Mouse (Mus musculus) subcutaneous adipose tissue, adult 2 months (tissue): ENCODE measurements around the gene 4933409G03Rik. TPM values are rescaled to one million over a fixed set of nuclear protein-coding genes. Genes with fewer than 3 reads are reported as not detected.

ENCODE experiments used
- polyA plus RNA-seq: library from polyadenylated mRNA; depleted of rRNA; stranded (reverse); fragments of >200 nt; gene quantifications from 2 replicates; pipeline ENCODE4 v1.2.3, GENCODE M21; 2012; ENCODE audit warnings: low replicate concordance; rRNA removed

4933409G03Rik gene
- polyA plus RNA-seq = not detected in 2 replicates

GRCm38 (mm10) chr2:68582113-68582512 is at the start of gene 4933409G03Rik:
Gene 4933409G03Rik (plus strand): TSS chr2:68582413.

GRCm38 (mm10) chr2:68656186-68656585 is 74.0 kb downstream of the 4933409G03Rik start, which contains the start of gene 4932414N04Rik:
Gene 4932414N04Rik (plus strand): TSS chr2:68656486.

Other genes starting within 250 kb of the 4933409G03Rik start
- 4.1 and 7.9 TPM in 2 replicates for gene Stk39, start 110.1 kb upstream of the 4933409G03Rik start, polyA plus RNA-seq
- 0.03 TPM in 1 of 2 replicates, not detected in the other for gene 4932414N04Rik, start 74.1 kb downstream of the 4933409G03Rik start, polyA plus RNA-seq